Mouse (Mus musculus) 416B (cell line): ENCODE measurements around the gene Epha2.
A peak's percentile ranks its signal among the peaks of the same experiment; 100 is the strongest.

Source experiments
- DNase-seq: peaks from one replicate; pipeline ENCODE4 v3.0.0; 2011; ENCODE audit warnings: low read depth

Gene Epha2

DNA sequence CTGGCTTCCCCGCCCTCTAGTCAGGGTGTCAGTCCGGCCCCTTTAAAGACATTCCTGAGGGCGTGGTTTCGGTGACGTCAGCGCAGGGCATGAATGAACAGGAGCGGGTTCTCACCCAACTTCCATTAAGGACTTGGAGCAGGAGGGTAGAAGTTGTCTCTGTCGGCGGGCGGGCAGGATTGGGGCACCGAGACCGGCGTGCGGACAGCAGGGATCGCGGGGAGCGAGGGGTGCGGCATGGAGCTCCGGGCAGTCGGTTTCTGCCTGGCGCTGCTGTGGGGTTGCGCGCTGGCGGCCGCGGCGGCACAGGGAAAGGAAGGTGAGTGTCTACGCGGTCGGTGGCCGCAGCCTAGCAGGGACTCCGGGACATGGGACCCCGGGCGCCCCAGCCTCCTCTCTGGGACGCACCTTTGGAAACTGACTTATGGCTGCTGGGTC lies at the start of gene Epha2:
Epha2 (plus strand) TSS at position 125 of the 438 bp plus-strand sequence.
- DNase-seq = peak; percentile 76

- peak; percentile 42 for DNase-seq
Measured at GRCm38 (mm10) chr4:141252641-141253040, 48.4 kb upstream of the Epha2 start.

DNA sequence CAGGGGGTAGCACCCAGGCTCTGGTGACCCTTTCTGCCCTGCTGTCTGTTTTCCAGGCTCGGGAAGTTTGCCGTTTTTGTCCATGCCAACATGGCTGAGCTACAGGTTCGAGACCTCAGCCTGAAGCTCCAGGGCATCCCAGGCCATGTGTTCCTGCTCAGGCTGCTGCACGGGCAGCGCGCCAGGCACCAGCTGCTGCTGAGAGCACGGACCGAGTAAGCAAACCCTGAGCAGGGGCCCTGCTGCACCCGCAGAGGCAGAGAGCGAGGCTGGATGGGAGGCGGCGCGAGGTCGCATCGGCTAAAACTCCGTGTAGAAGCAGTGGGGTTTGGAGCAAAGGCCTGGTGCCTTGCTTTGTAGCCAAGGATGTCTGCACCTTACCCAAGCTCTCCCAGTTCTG lies 46.8 kb upstream of the Epha2 start:
- DNase-seq = no peak

- DNase-seq = peak; percentile 36
Measured at GRCm38 (mm10) chr4:141257440-141257839, 43.6 kb upstream of the Epha2 start.

DNA sequence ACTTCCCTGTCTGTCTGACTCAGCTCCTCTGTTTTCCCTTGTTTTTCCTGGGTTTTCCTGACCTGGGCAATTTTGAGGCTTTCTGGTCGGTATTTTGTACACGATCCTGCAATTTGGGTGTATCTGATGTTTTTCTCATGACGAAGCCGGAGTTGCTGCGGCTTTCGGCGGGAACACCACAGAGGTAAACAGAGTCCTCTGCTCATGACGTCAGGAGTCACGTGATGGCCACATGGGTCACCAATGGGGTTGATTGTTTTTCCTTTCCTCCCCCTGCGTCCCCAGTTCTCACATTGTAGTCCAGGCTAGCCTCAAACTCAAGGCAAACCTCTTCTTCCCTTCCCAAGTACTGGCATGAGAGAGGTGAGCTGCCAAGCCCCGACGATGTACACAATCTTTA lies 41.6 kb upstream of the Epha2 start:
- DNase-seq = no peak

- no peak for DNase-seq
Measured at GRCm38 (mm10) chr4:141260007-141260723, 40.9 kb upstream of the Epha2 start.

DNA sequence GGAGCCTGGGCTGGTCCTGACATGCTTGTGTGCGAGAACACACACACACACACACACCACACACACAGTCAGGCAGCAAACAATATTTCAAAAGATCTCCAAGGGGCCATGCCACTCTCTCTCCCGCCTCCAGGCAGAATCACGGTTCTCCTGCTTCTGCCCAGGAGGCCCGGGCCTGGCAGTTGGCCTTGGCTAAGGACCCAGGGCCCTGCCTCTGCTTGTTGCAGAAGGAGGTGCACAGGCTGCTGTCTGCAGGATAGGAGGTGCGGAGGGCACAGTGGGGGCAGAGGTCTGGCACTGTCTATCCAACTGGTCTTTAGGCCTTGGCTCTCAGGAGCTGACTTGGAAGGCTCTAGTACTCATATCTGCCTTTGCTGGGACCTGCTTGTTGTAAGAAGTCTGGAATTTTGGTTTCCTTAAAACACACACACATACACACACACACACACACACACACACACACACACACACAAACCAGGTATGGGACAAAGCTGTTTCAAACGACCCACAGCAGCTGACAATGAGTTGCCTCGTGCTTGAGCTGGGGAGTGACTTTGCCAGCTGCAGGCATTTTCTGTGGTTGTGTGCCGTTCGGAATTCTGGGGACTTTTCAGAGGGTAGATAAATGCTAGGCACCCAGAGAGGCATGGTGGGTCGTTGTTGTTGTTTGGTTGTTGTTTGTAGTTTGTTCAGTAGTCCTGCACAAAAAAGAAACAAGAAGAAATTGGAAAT lies 38.0 kb upstream of the Epha2 start:
- no peak for DNase-seq

GRCm38 (mm10) chr4:141265979-141266637 lies 34.9 kb upstream of the Epha2 start:
- no peak for DNase-seq

- no peak for DNase-seq
Measured at GRCm38 (mm10) chr4:141267250-141267649, 33.8 kb upstream of the Epha2 start.

DNA sequence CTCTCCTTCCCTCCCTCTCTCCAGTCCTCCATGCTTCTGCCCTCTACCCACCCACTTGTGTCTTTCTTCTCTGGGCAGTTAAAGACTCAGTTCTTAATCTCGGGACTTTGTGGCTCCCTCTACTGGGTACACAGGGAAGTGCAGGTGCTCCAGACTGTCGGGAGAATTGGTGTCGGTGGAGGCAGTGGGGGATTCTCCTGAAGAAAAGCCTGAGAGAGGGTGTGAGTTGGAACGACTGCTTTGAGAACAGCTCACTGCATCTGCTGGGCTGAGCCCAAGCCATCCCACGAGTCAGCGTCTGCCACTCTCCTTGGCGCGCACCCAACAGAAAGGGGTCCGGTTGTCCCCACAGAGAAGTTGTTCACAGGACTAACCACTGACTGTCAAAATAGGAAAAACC lies 33.2 kb upstream of the Epha2 start:
- DNase-seq = peak; percentile 54

GRCm38 (mm10) chr4:141268350-141268749 lies 32.7 kb upstream of the Epha2 start:
- no peak for DNase-seq

DNA sequence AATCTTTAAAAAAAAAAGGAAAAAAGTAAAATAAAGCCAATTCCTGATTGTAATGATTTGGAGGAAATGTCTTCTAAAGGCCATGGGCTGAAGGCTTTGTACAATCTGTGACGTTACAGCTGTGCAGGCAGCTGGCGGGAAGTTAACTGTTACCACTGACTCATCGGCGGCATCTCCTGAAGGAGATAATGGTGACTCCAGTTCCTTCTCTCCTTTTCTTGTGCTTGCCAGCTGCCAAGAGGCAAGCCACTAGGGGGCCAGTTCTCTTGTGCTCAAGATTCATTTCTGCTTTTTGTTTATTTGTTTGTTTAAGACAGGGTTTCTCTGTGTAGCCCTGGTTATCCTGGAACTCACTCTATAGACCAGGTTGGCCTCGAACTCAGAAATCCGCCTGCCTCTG lies 32.0 kb upstream of the Epha2 start:
- DNase-seq = peak; percentile 86

DNA sequence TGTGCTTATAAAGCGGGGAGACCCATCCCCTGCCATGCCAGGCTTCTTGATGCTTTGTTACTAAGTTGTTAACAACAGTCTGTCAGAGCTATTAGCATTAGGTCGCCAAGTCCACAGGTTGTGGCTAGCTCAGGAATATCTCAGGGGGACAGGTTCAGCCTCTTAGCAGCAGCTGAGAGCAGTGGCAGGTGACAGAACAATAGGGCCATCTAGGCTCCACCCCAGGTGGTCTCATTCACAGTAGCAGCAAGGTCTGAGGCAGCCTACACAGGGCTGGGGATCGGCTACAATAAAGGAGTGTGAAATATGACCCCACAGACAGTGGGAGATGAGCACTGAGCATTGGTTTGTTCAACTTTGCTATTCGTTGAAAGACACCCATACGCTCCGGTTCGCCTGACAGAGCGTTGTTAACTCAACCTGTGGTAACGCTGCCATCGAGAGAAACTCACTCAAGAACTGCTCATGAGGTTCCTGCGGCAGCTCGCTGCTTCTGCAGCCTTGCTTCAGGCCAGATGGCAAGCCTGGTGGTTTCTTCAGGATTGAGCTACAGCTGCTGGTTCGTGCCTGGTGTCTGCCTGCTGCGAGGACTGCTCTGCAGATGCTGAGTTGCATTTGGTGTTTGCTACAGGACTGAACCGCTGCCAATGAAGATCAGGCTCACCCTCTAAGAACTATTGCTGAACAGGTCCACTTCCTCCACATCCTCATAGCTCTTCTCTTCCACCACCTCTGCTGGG lies 30.7 kb upstream of the Epha2 start:
- DNase-seq = no peak

DNA sequence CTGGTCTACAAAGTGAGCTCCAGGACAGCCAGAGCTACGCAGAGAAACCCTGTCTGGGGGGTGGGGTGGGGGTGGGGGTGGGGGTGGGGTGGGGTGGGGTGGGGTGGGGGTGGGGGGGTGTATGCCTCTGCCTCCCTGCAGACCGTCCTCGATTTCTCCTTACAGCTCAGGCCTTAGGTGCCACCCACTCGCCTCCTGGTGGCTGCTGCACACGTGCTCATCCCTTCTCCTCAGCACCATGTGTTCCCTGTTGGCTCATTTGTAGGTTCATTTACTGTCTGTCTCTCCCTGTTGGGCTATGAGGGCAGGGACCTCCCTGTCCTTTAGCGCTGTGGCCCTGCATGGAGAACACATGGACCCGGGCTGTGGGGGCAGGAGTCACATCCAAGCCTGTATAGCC lies 29.8 kb upstream of the Epha2 start:
- DNase-seq = no peak

DNA sequence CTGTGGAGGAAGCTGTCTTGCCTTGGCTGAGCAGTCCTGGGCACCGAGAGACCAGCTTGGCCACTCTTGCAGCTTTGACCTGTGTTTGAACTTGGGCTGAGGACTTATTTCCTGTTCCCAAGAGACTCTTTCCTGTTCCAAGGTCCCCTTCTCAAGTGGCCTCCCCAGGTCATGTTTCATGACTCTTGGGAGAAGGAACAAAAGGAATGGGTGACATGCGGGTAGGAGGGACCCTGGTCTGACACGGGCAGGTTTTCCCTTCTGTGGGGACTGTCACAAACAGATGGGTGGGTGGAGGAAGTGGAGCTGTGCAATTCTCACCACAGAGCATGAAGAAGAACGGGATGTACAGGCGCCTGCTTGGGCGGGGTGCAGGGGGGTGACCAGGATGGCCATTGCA lies 29.3 kb upstream of the Epha2 start:
- DNase-seq = no peak

DNA sequence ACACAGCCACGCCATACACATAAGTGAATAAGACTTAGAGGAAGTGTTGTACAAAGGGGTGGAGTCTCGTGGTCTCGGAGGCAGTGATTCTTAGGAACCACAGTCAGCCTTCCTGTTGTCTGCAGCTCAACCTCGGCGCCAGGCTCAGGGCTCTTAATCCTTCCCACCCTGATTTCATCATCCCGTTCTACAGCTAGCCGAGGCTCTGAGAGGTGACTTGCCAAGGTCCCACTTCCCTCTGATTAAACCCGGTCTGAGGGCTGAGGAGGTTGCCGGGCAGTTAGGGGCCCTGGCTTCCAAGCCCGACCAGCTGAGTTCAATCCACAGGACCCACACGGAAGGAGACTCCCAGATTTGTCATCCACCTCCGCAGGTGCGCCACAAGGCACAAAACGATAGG lies 28.2 kb upstream of the Epha2 start:
- DNase-seq = peak; percentile 88

- DNase-seq = peak; percentile 82
Measured at GRCm38 (mm10) chr4:141273296-141273695, 27.7 kb upstream of the Epha2 start.

GRCm38 (mm10) chr4:141274485-141275341 lies 26.3 kb upstream of the Epha2 start:
- no peak for DNase-seq

DNA sequence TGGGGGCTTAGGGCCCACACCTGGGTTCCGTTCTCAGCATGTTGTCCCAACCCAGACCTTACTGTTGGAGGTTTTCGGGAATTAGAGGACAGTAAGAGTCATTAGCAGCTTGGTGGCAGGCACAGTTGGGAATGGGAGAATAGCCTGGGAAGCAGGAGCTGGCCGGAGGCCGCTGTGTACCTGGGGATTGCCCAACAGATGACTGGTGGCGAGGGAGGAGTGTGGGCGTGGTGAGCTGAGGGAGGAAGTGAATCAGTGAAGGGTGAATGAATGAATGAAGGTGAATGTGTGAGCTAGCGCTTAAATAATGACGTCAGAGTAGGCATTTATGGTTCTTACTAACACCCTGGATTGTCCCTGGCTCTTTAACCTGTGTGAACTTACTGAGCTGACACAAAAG lies 23.9 kb upstream of the Epha2 start:
- DNase-seq = no peak

DNA sequence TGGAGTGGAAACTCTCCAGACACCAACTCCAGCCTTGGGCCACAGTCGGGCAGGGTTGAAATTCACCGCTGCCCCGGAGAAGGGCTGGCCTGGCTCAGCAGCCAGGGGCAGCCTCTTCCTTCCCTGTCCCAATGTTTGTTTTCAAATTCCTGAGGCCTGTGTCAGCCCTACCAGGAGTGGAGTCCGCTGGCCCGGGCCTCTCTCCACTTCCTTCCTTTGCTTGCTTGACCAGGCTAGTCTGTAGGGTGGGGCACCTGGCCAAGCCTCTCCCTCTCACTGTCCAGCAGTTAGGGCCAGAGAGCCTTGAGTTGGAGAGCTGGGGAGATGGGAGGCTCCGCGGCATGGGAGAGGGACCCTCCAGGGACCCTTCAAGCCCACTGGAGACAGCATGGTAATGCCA lies 22.9 kb upstream of the Epha2 start:
- DNase-seq = no peak

GRCm38 (mm10) chr4:141279327-141279726 lies 21.7 kb upstream of the Epha2 start:
- no peak for DNase-seq
